8 mouse cellular contexts compared by ENCODE assay signal in the genomic region with DNA sequence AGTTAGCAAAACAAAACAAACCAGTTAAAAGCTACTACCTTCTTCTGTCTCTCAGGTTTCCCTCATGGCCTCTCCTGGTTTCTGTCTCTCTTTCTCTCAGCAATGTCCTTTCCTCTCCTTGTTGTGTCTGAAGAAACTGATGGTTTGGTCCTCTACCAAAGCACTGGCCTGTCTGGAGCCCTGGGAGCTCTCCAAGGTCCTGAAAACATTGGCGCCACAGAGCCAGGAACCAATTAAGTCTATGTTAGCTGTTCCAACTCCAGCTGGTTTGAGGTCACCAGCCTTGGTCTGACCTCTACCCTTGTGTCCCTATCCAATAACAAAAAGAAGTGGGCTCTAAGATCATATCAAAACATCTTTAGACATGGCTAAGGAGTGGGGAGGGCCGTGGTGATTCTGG. TPM values are rescaled to one million over a fixed set of nuclear protein-coding genes. Genes with fewer than 3 reads are reported as not detected.
DNase-seq lines count a peak whose midpoint lies in the region; ATAC-seq and TF ChIP-seq lines count a peak whose summit lies in the region.

No protein-coding gene starts in this region.

- peak; percentile 54 to 59 for DNase-seq in layer of hippocampus, postnatal 10 days (ENCODE audit: low spot score in 2 of 2)
- DNase-seq in layer of hippocampus, postnatal 36 days, result no peak
- peak; percentile 72 to 75 for DNase-seq in adrenal gland, postnatal 36 days
- DNase-seq in hindbrain, postnatal 0 days (ENCODE audit: low spot score), result peak; percentile 64
- DNase-seq in lung, adult 18-20 months, result peak; percentile 11 to 13
- peak; percentile 31 for DNase-seq in ovary, adult 18-20 months (ENCODE audit: low spot score)

- ATAC-seq in embryonic facial prominence, embryonic 13.5 days (ENCODE audit: insufficient number of reproducible peaks, insufficient read depth, low FRiP score, low TSS enrichment, low read depth), result no peak
- no peak for ATAC-seq in hindbrain, postnatal 0 days
- ATAC-seq in megakaryocyte-erythroid progenitor cell, adult 5-6 weeks (replicated peaks; ENCODE audit: low FRiP score, low TSS enrichment, poor library complexity, severe bottlenecking), result no peak; the same call in 1 of the 2 replicates

- peak overlapping the region; percentile 90; the same call in 1 of the 2 replicates for H3K4me2 ChIP-seq in embryonic facial prominence, embryonic 13.5 days
- peak overlapping the region; percentile 63 for H3K4me2 ChIP-seq in hindbrain, postnatal 0 days (ENCODE audit: low read depth, low read length)

- H3K4me1 ChIP-seq in embryonic facial prominence, embryonic 13.5 days, result peaks cover 8% of the 10 kb centered on the region
- no peaks in the 10 kb centered on the region for H3K4me1 ChIP-seq in hindbrain, postnatal 0 days (ENCODE audit: insufficient read depth, low read length)

- no peak overlapping the region for H3K4me3 ChIP-seq in embryonic facial prominence, embryonic 13.5 days
- peak overlapping the region; percentile 50 for H3K4me3 ChIP-seq in hindbrain, postnatal 0 days (ENCODE audit: low read length)

- no peak overlapping the region for H3K27ac ChIP-seq in embryonic facial prominence, embryonic 13.5 days
- H3K27ac ChIP-seq in hindbrain, postnatal 0 days, result no peak overlapping the region; the same call in 1 of the 2 replicates

- no peaks in the 10 kb centered on the region for H3K27me3 ChIP-seq in embryonic facial prominence, embryonic 13.5 days
- no peaks in the 10 kb centered on the region for H3K27me3 ChIP-seq in hindbrain, postnatal 0 days (ENCODE audit: insufficient read depth, low read length)

- no peak for TF ChIP-seq CTCF in hindbrain, postnatal 0 days (IDR thresholded peaks at IDR 0.05; ENCODE audit: low read depth)

- H3K9me3 ChIP-seq in embryonic facial prominence, embryonic 13.5 days, result no peaks in the 10 kb centered on the region
- H3K9me3 ChIP-seq in hindbrain, postnatal 0 days (ENCODE audit: low read length), result no peaks in the 10 kb centered on the region

- no peak overlapping the region for H3K9ac ChIP-seq in embryonic facial prominence, embryonic 13.5 days
- peak overlapping the region; percentile 44; the same call in 1 of the 2 replicates for H3K9ac ChIP-seq in hindbrain, postnatal 0 days (replicated peaks; ENCODE audit: low read length)

- no peaks in the 10 kb centered on the region for H3K36me3 ChIP-seq in embryonic facial prominence, embryonic 13.5 days
- no peaks in the 10 kb centered on the region for H3K36me3 ChIP-seq in hindbrain, postnatal 0 days (ENCODE audit: insufficient read depth, low read length)

- WGBS in embryonic facial prominence, embryonic 13.5 days, result 5% methylated on average over 2 of the region's 2 CpGs
- WGBS in hindbrain, postnatal 0 days, result 10% methylated on average over 2 of the region's 2 CpGs

RNA-seq across cellular contexts. Expression of a gene that starts 1.3 kb away (rescaled TPM):
- 100 to 1,000 TPM; 153 to 166 TPM for total RNA-seq in layer of hippocampus, postnatal 10 days (2021)
- 100 to 1,000 TPM; 287 to 310 TPM for total RNA-seq in layer of hippocampus, postnatal 36 days (2021)
- total RNA-seq in adrenal gland, postnatal 36 days (2021), result 1 to 10 TPM; 2.4 to 3.2 TPM
- 0.81 and 1.5 TPM in 2 replicates for polyA plus RNA-seq in embryonic facial prominence, embryonic 13.5 days (2015; fragmentation: Nextera tagmentation; extraction: Ambion mirVana)
- total RNA-seq in hindbrain, postnatal 0 days (2014; rRNA removed), result 22.0 and 26.2 TPM in 2 replicates
- 75.5 and 75.7 TPM in 2 replicates for polyA plus RNA-seq in hindbrain, postnatal 0 days (2015; fragmentation: Nextera tagmentation; extraction: Ambion mirVana)
- total RNA-seq in megakaryocyte-erythroid progenitor cell, adult 5-6 weeks (2014; fragmentation: Nextera tagmentation), result not detected in 2 replicates
- not detected in 2 replicates for total RNA-seq in megakaryocyte-erythroid progenitor cell, adult 5-6 weeks (2017)

Comparison
In these comparisons a context has a peak if more than half of its experiments do, and no peak if none do; other contexts are left out.
1. DNase-seq: peak in layer of hippocampus, postnatal 10 days (2 of 2), adrenal gland, postnatal 36 days (2 of 2), hindbrain, postnatal 0 days (single experiment), lung, adult 18-20 months (2 of 2) and ovary, adult 18-20 months (single experiment); none in layer of hippocampus, postnatal 36 days (0 of 2).